Comparison of ENCODE assay signal across 8 mouse cellular contexts in the genomic region with DNA sequence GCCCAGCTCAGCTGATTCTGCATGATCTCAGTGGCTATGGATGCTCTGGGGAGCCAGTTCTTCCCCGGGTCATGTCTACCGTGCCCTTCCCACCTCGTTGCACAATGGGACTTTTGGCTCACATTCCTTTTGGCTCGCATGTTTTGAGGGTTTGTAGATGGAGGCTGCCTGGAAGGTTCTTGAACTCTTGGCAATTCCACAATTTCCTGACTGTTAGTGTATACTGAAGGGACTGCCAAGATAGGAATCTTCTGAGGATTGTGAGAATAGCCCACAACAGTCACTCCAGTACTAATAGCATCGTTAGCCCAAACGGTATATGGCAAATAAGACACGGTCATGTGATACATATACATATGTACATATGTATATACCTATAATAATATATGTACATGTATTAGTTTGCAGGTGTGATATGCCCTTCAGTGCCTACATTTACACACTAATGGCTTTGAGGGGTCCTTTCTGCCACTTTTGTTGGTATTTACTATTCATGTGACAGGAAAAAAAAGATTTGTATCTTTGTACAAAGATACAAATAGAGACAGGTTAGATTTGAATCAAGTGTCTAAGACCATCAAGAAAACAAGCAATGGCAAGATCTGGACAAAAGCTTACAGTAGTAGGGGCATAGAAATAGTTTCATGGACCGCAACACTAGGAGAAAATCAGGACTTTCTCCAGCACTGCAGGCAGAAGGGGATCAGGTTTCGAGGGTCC. TPM values are rescaled to one million over a fixed set of nuclear protein-coding genes. Genes with fewer than 3 reads are reported as not detected.
DNase-seq lines count a peak whose midpoint lies in the region; ATAC-seq and TF ChIP-seq lines count a peak whose summit lies in the region.

No protein-coding gene starts in this region.

- DNase-seq in liver, adult 2 months (ENCODE audit: extremely low read depth, low read depth, low spot score), result peak; percentile 91
- no peak for DNase-seq in liver
- peak; percentile 64 for DNase-seq in cerebellum, adult 9-11 months
- peak; percentile 21 for DNase-seq in kidney, adult 18-20 months
- peak; percentile 23 for DNase-seq in lung, postnatal 10 days
- no peak for DNase-seq in spleen, postnatal 14 days (ENCODE audit: low spot score in 2 of 2)

- H3K4me1 ChIP-seq in liver, adult 2 months (ENCODE audit: control insufficient read depth, insufficient read depth, low read length), result no peaks in the 10 kb centered on the region
- no peaks in the 10 kb centered on the region for H3K4me1 ChIP-seq in stomach, embryonic 16.5 days (ENCODE audit: control insufficient read depth, insufficient read depth, low read length)

- ATAC-seq in granulocyte monocyte progenitor cell, adult 5-6 weeks (replicated peaks; ENCODE audit: poor library complexity, severe bottlenecking), result peak; percentile 53
- ATAC-seq in stomach, embryonic 16.5 days (ENCODE audit: insufficient read depth, low FRiP score), result peak; percentile 29; the same call in 1 of the 2 replicates

- peak overlapping the region; percentile 51 for H3K4me2 ChIP-seq in stomach, embryonic 16.5 days (ENCODE audit: low read depth, low read length)

- TF ChIP-seq CTCF in liver, adult 2 months (IDR thresholded peaks at IDR 0.05; ENCODE audit: low read depth, low read length), result no peak

- TF ChIP-seq POLR2A in liver, adult 2 months (IDR thresholded peaks at IDR 0.05; ENCODE audit: extremely low read depth, insufficient read depth, low read length), result no peak

- H3K27me3 ChIP-seq in liver, adult 2 months (ENCODE audit: control insufficient read depth, insufficient read depth, low read length), result no peaks in the 10 kb centered on the region
- no peaks in the 10 kb centered on the region for H3K27me3 ChIP-seq in stomach, embryonic 16.5 days (ENCODE audit: control insufficient read depth, insufficient read depth, low read length)

- WGBS in liver, adult 2 months, result 9% methylated on average over 9 of the region's 9 CpGs
- 29% methylated on average over 9 of the region's 9 CpGs for WGBS in stomach, embryonic 16.5 days

- H3K27ac ChIP-seq in liver, adult 2 months (replicated peaks; ENCODE audit: insufficient read depth, low read depth, low read length), result no peak overlapping the region
- H3K27ac ChIP-seq in stomach, embryonic 16.5 days (ENCODE audit: low read length), result no peak overlapping the region

- H3K79me2 ChIP-seq in liver, adult 2 months (ENCODE audit: control insufficient read depth, insufficient read depth, low read length), result no peaks in the 10 kb centered on the region

- H3K9me3 ChIP-seq in stomach, embryonic 16.5 days (replicated peaks; ENCODE audit: control insufficient read depth, low read length), result no peaks in the 10 kb centered on the region

- no peaks in the 10 kb centered on the region for H3K36me3 ChIP-seq in liver, adult 2 months (ENCODE audit: control insufficient read depth, insufficient read depth, low read length)
- H3K36me3 ChIP-seq in stomach, embryonic 16.5 days (ENCODE audit: control insufficient read depth, insufficient read depth, low read length), result no peaks in the 10 kb centered on the region

- peak overlapping the region; percentile 39 for H3K4me3 ChIP-seq in liver, adult 2 months (ENCODE audit: insufficient read depth, low read depth, low read length)
- peak overlapping the region; percentile 56 for H3K4me3 ChIP-seq in stomach, embryonic 16.5 days (replicated peaks; ENCODE audit: low read length)

- 0 out of 2 replicates have a peak overlapping the region, but pooled peaks have one; percentile 4 for H3K9ac ChIP-seq in liver, adult 2 months (ENCODE audit: low read depth, low read length)
- peak overlapping the region; percentile 68 for H3K9ac ChIP-seq in stomach, embryonic 16.5 days (ENCODE audit: low read length)

RNA-seq across cellular contexts. Expression of a gene that starts 7.3 kb away (rescaled TPM):
- total RNA-seq in liver, adult 2 months (2014; rRNA removed), result 1.5 and 2.1 TPM in 2 replicates
- polyA plus RNA-seq in liver, adult 2 months (2012; rRNA removed), result 0.27 and 0.32 TPM in 2 replicates
- total RNA-seq in granulocyte monocyte progenitor cell, adult 5-6 weeks (2014; fragmentation: Nextera tagmentation), result 13.6 and 20.2 TPM in 2 replicates
- 14.8 and 17.5 TPM in 2 replicates for total RNA-seq in granulocyte monocyte progenitor cell, adult 5-6 weeks (2017)
- polyA plus RNA-seq in stomach, embryonic 16.5 days (2015; fragmentation: Nextera tagmentation; extraction: Ambion mirVana), result 9.6 and 11.9 TPM in 2 replicates

RNA-seq across cellular contexts. Expression of a gene that starts 32.2 kb away (rescaled TPM):
- total RNA-seq in liver, adult 2 months (2014; rRNA removed), result 0.18 and 0.40 TPM in 2 replicates
- polyA plus RNA-seq in liver, adult 2 months (2012; rRNA removed), result 0.38 and 0.40 TPM in 2 replicates
- not detected in 2 replicates for total RNA-seq in granulocyte monocyte progenitor cell, adult 5-6 weeks (2014; fragmentation: Nextera tagmentation)
- not detected in 2 replicates for total RNA-seq in granulocyte monocyte progenitor cell, adult 5-6 weeks (2017)
- polyA plus RNA-seq in stomach, embryonic 16.5 days (2015; fragmentation: Nextera tagmentation; extraction: Ambion mirVana), result 4.7 and 5.6 TPM in 2 replicates

Comparison
In these comparisons a context has a peak if more than half of its experiments do, and no peak if none do; other contexts are left out.
1. DNase-seq: peak in liver, adult 2 months (single experiment), cerebellum, adult 9-11 months (single experiment), kidney, adult 18-20 months (single experiment) and lung, postnatal 10 days (single experiment); none in liver (single experiment) and spleen, postnatal 14 days (0 of 2).